Mouse (Mus musculus) E14TG2a.4 (cell line): ENCODE results near the gene Gorasp1.
A peak's percentile ranks its signal among the peaks of the same experiment; 100 is the strongest.

Experiments used
- H3K27me3 ChIP-seq: 2 replicates; pipeline ENCODE4 v1.6.1; 2014; ENCODE audit warnings: low read length, control low read depth; ENCODE audit not compliant: insufficient read depth
- H3K36me3 ChIP-seq: 2 replicates; pipeline ENCODE4 v1.6.1; 2014; ENCODE audit warnings: low read length, control low read depth; ENCODE audit not compliant: insufficient read depth
- H3K4me1 ChIP-seq: replicated peaks from 2 replicates; pipeline ENCODE4 v1.6.1; 2014; ENCODE audit warnings: low read depth, low read length, control low read depth
- H3K4me3 ChIP-seq: replicated peaks from 2 replicates; pipeline ENCODE4 v1.5.1; 2014; ENCODE audit warnings: mild to moderate bottlenecking, low read length
- H3K9me3 ChIP-seq: 2 replicates; pipeline ENCODE4 v1.6.1; 2014; ENCODE audit warnings: low read length, control low read depth
- CTCF ChIP-seq: conservative IDR thresholded peaks from 2 replicates; pipeline ENCODE4 v1.5.1; 2014; ENCODE audit warnings: low read length
- NANOG ChIP-seq: IDR thresholded peaks from 2 replicates; pipeline ENCODE4 v1.6.1; 2014; ENCODE audit warnings: borderline replicate concordance, low read length, mixed read lengths
- POU5F1 ChIP-seq: IDR thresholded peaks from 2 replicates; pipeline ENCODE4 v1.6.1; 2014; ENCODE audit warnings: low read length, borderline replicate concordance

Gorasp1 gene

GRCm38 (mm10) chr9:119925729-119926128 lies 11.6 kb downstream of the Gorasp1 start:
- Histone ChIP-seq H3K4me3 (no peak overlapping the region), H3K36me3 (peaks cover 98% of the 10 kb centered on the region), H3K4me1 (peaks cover 31% of the 10 kb centered on the region), H3K27me3 (no peaks in the 10 kb centered on the region), H3K9me3 (no peaks in the 10 kb centered on the region)
- TF ChIP-seq NANOG (no peak), POU5F1 (no peak)

- H3K36me3 ChIP-seq: peaks cover 98% of the 10 kb centered on the region
These were observed 12.2 kb downstream of the Gorasp1 start for GRCm38 (mm10) chr9:119925120-119925657.

GRCm38 (mm10) chr9:119923462-119923861 lies 13.9 kb downstream of the Gorasp1 start:
- no peaks in the 10 kb centered on the region for H3K9me3 ChIP-seq
- H3K4me1 ChIP-seq: peaks cover 31% of the 10 kb centered on the region
- TF ChIP-seq NANOG: no peak
- TF ChIP-seq CTCF: no peak
- TF ChIP-seq POU5F1: no peak
- no peaks in the 10 kb centered on the region for H3K27me3 ChIP-seq
- H3K4me3 ChIP-seq: no peak overlapping the region
- peaks cover 98% of the 10 kb centered on the region for H3K36me3 ChIP-seq

More at GRCm38 (mm10) chr9:119925120-119925657, 12.2 kb downstream of the Gorasp1 start:
- no peaks in the 10 kb centered on the region for H3K27me3 ChIP-seq
- H3K9me3 ChIP-seq: no peaks in the 10 kb centered on the region
- peaks cover 31% of the 10 kb centered on the region for H3K4me1 ChIP-seq
- no peak overlapping the region for H3K4me3 ChIP-seq
- TF ChIP-seq POU5F1 (no peak), CTCF (no peak), NANOG (no peak)

- Histone ChIP-seq H3K27me3 (no peaks in the 10 kb centered on the region), H3K4me1 (no peaks in the 10 kb centered on the region), H3K4me3 (no peak overlapping the region), H3K9me3 (no peaks in the 10 kb centered on the region), H3K36me3 (peaks cover 98% of the 10 kb centered on the region)
- TF ChIP-seq NANOG: no peak
- no peak for TF ChIP-seq POU5F1
- no peak for TF ChIP-seq CTCF
These were observed 17.5 kb downstream of the Gorasp1 start for GRCm38 (mm10) chr9:119919858-119920257.

- Histone ChIP-seq H3K36me3 (peaks cover 98% of the 10 kb centered on the region), H3K4me3 (no peak overlapping the region), H3K9me3 (no peaks in the 10 kb centered on the region), H3K27me3 (no peaks in the 10 kb centered on the region), H3K4me1 (0 out of 2 replicates have a peak, but pooled peaks cover 4% of the 10 kb centered on the region)
- TF ChIP-seq NANOG (no peak), CTCF (peak; percentile 52)
These were observed 24.1 kb downstream of the Gorasp1 start for GRCm38 (mm10) chr9:119913087-119913838.

- H3K4me1 ChIP-seq: 0 out of 2 replicates have a peak, but pooled peaks cover 4% of the 10 kb centered on the region
- H3K4me3 ChIP-seq: no peak overlapping the region
- no peaks in the 10 kb centered on the region for H3K27me3 ChIP-seq
- TF ChIP-seq CTCF: no peak
- no peak for TF ChIP-seq POU5F1
- no peak for TF ChIP-seq NANOG
- peaks cover 98% of the 10 kb centered on the region for H3K36me3 ChIP-seq
- no peaks in the 10 kb centered on the region for H3K9me3 ChIP-seq
These were observed 27.4 kb downstream of the Gorasp1 start for GRCm38 (mm10) chr9:119909931-119910330.

- Histone ChIP-seq H3K4me3 (no peak overlapping the region), H3K4me1 (0 out of 2 replicates have a peak, but pooled peaks cover 4% of the 10 kb centered on the region), H3K9me3 (no peaks in the 10 kb centered on the region), H3K27me3 (no peaks in the 10 kb centered on the region), H3K36me3 (peaks cover 98% of the 10 kb centered on the region)
- TF ChIP-seq CTCF: no peak
These were observed 28.7 kb downstream of the Gorasp1 start for GRCm38 (mm10) chr9:119908708-119909107.

GRCm38 (mm10) chr9:119902410-119903151 lies 34.8 kb downstream of the Gorasp1 start:
- peaks cover 86% of the 10 kb centered on the region for H3K36me3 ChIP-seq
- no peaks in the 10 kb centered on the region for H3K9me3 ChIP-seq
- no peaks in the 10 kb centered on the region for H3K27me3 ChIP-seq
- H3K4me1 ChIP-seq: peaks cover 7% of the 10 kb centered on the region
- H3K4me3 ChIP-seq: no peak overlapping the region
- TF ChIP-seq POU5F1: no peak
- no peak for TF ChIP-seq CTCF
- TF ChIP-seq NANOG: no peak
